Mouse (Mus musculus): ENCODE results near the gene Myo1e. TPM values are rescaled to one million over a fixed set of nuclear protein-coding genes. Genes with fewer than 3 reads are reported as not detected.
A peak's percentile ranks its signal among the peaks of the same experiment; 100 is the strongest.

Myo1e gene
- total and polyA plus RNA-seq, 2 experiments from 2014 or later, result 3.0 to 5.9 TPM

DNA sequence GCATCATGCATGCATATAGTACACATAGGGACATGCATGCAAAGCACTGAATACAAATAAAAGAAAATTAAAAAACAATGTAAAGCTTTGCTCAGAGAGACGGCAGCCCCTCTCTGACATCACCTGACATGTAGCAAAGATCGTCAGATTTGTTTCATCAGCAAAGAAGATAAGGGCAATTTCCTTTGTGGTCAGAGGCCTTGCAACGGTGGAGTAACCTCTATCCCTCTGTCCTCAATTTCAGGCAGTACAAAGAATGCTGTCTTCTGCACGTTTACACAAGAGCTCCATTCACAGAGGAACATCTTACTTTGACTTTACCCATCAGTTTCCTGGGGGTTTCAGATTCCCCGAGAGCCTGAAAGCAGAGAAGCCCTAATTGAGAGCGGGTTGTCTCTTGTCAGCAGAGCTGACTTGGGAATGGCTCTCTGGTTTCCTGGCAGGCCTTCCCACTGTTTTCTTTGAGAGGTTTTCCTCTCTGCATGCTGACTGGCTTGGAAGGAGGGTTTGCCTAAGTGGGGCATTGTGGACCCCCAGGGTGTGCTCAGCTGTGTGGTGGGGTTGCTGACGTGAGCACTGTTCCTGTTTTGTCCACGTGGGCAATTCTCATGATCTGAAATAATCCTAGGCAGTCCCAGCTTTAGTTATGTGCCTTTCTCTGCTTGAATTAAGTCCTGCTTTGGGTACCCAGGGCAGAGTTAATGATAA lies 144.6 kb downstream of the Myo1e start:
- ATAC-seq (ENCODE audit: low FRiP score) (no peak), DNase-seq (ENCODE audit: low spot score) (peak; percentile 42)
- WGBS, result 25% methylated on average over 8 of the region's 8 CpGs
- Histone ChIP-seq H3K4me2 (ENCODE audit: low read depth, low read length, poor library complexity, severe bottlenecking) (no peak overlapping the region), H3K27ac (ENCODE audit: low read depth, low read length) (no peak overlapping the region), H3K4me1 (ENCODE audit: insufficient read depth, low read length) (no peaks in the 10 kb centered on the region), H3K36me3 (ENCODE audit: insufficient read depth, low read length) (no peaks in the 10 kb centered on the region), H3K4me3 (ENCODE audit: low read depth, low read length) (no peak overlapping the region), H3K9me3 (ENCODE audit: low read length) (no peaks in the 10 kb centered on the region), H3K27me3 (ENCODE audit: insufficient read depth, low read length) (no peaks in the 10 kb centered on the region), H3K9ac (replicated peaks; ENCODE audit: low read length, poor library complexity, severe bottlenecking) (no peak overlapping the region)
- no peak for TF ChIP-seq CTCF (IDR thresholded peaks at IDR 0.05)

- WGBS, result 31% methylated on average over 8 of the region's 8 CpGs
- no peak for TF ChIP-seq CTCF (IDR thresholded peaks at IDR 0.05)
- H3K9ac ChIP-seq (replicated peaks; ENCODE audit: low read length, poor library complexity, severe bottlenecking), result no peak overlapping the region
- no peaks in the 10 kb centered on the region for H3K9me3 ChIP-seq (ENCODE audit: low read length)
- no peak overlapping the region for H3K27ac ChIP-seq (ENCODE audit: low read depth, low read length)
- no peak overlapping the region for H3K4me2 ChIP-seq (ENCODE audit: low read depth, low read length, poor library complexity, severe bottlenecking)
- ATAC-seq (ENCODE audit: low FRiP score), result no peak
- H3K36me3 ChIP-seq (ENCODE audit: insufficient read depth, low read length), result no peaks in the 10 kb centered on the region
- H3K4me1 ChIP-seq (ENCODE audit: insufficient read depth, low read length), result no peaks in the 10 kb centered on the region
- H3K27me3 ChIP-seq (ENCODE audit: insufficient read depth, low read length), result no peaks in the 10 kb centered on the region
- H3K4me3 ChIP-seq (ENCODE audit: low read depth, low read length), result no peak overlapping the region
- DNase-seq (ENCODE audit: low spot score), result no peak
Observed at GRCm38 (mm10) chr9:70356254-70356653, 149.1 kb downstream of the Myo1e start.

GRCm38 (mm10) chr9:70359402-70360131 lies 152.4 kb downstream of the Myo1e start:
- H3K27ac ChIP-seq (ENCODE audit: low read depth, low read length), result no peak overlapping the region
- no peaks in the 10 kb centered on the region for H3K36me3 ChIP-seq (ENCODE audit: insufficient read depth, low read length)
- DNase-seq (ENCODE audit: low spot score), result no peak
- H3K9ac ChIP-seq (replicated peaks; ENCODE audit: low read length, poor library complexity, severe bottlenecking), result no peak overlapping the region
- no peaks in the 10 kb centered on the region for H3K9me3 ChIP-seq (ENCODE audit: low read length)
- H3K4me3 ChIP-seq (ENCODE audit: low read depth, low read length), result no peak overlapping the region
- H3K27me3 ChIP-seq (ENCODE audit: insufficient read depth, low read length), result no peaks in the 10 kb centered on the region
- H3K4me1 ChIP-seq (ENCODE audit: insufficient read depth, low read length), result no peaks in the 10 kb centered on the region
- ATAC-seq (ENCODE audit: low FRiP score), result no peak
- 94% methylated on average over 2 of the region's 2 CpGs for WGBS
- no peak overlapping the region for H3K4me2 ChIP-seq (ENCODE audit: low read depth, low read length, poor library complexity, severe bottlenecking)
- TF ChIP-seq CTCF (IDR thresholded peaks at IDR 0.05), result no peak

- no peak for TF ChIP-seq CTCF (IDR thresholded peaks at IDR 0.05)
- Histone ChIP-seq H3K4me3 (ENCODE audit: low read depth, low read length) (no peak overlapping the region), H3K27ac (ENCODE audit: low read depth, low read length) (no peak overlapping the region), H3K4me2 (ENCODE audit: low read depth, low read length, poor library complexity, severe bottlenecking) (no peak overlapping the region), H3K4me1 (ENCODE audit: insufficient read depth, low read length) (no peaks in the 10 kb centered on the region), H3K27me3 (ENCODE audit: insufficient read depth, low read length) (no peaks in the 10 kb centered on the region), H3K9me3 (ENCODE audit: low read length) (no peaks in the 10 kb centered on the region), H3K9ac (replicated peaks; ENCODE audit: low read length, poor library complexity, severe bottlenecking) (no peak overlapping the region), H3K36me3 (ENCODE audit: insufficient read depth, low read length) (no peaks in the 10 kb centered on the region)
- no peak for DNase-seq (ENCODE audit: low spot score)
- WGBS, result 96% methylated on average over 8 of the region's 8 CpGs
- no peak for ATAC-seq (ENCODE audit: low FRiP score)
Observed at GRCm38 (mm10) chr9:70364741-70365140, 157.6 kb downstream of the Myo1e start.

- Histone ChIP-seq H3K27ac (ENCODE audit: low read depth, low read length) (no peak overlapping the region), H3K4me3 (ENCODE audit: low read depth, low read length) (no peak overlapping the region), H3K4me2 (ENCODE audit: low read depth, low read length, poor library complexity, severe bottlenecking) (no peak overlapping the region), H3K36me3 (ENCODE audit: insufficient read depth, low read length) (peaks cover 3% of the 10 kb centered on the region; the same call in 1 of the 2 replicates), H3K27me3 (ENCODE audit: insufficient read depth, low read length) (no peaks in the 10 kb centered on the region), H3K9me3 (ENCODE audit: low read length) (no peaks in the 10 kb centered on the region), H3K4me1 (ENCODE audit: insufficient read depth, low read length) (no peaks in the 10 kb centered on the region), H3K9ac (replicated peaks; ENCODE audit: low read length, poor library complexity, severe bottlenecking) (no peak overlapping the region)
- ATAC-seq (ENCODE audit: low FRiP score) (no peak), DNase-seq (ENCODE audit: low spot score) (no peak)
- WGBS, result 80% methylated on average over 2 of the region's 2 CpGs
- TF ChIP-seq CTCF (IDR thresholded peaks at IDR 0.05), result no peak
Observed at GRCm38 (mm10) chr9:70365915-70366314, 158.8 kb downstream of the Myo1e start.

- DNase-seq (ENCODE audit: low spot score), result no peak
- Histone ChIP-seq H3K9ac (replicated peaks; ENCODE audit: low read length, poor library complexity, severe bottlenecking) (no peak overlapping the region), H3K27me3 (ENCODE audit: insufficient read depth, low read length) (no peaks in the 10 kb centered on the region), H3K4me1 (ENCODE audit: insufficient read depth, low read length) (no peaks in the 10 kb centered on the region), H3K9me3 (ENCODE audit: low read length) (no peaks in the 10 kb centered on the region), H3K36me3 (ENCODE audit: insufficient read depth, low read length) (peaks cover 3% of the 10 kb centered on the region; the same call in 1 of the 2 replicates), H3K4me3 (ENCODE audit: low read depth, low read length) (no peak overlapping the region), H3K27ac (ENCODE audit: low read depth, low read length) (no peak overlapping the region), H3K4me2 (ENCODE audit: low read depth, low read length, poor library complexity, severe bottlenecking) (no peak overlapping the region)
- no peak for ATAC-seq (ENCODE audit: low FRiP score)
- WGBS, result 88% methylated on average over 6 of the region's 6 CpGs
- no peak for TF ChIP-seq CTCF (IDR thresholded peaks at IDR 0.05)
Observed at GRCm38 (mm10) chr9:70366898-70367297, 159.7 kb downstream of the Myo1e start.
